Mouse (Mus musculus) intestine, postnatal 0 days (tissue): ENCODE measurements around the gene Arhgef39. TPM values are rescaled to one million over a fixed set of nuclear protein-coding genes. Genes with fewer than 3 reads are reported as not detected.

Source experiments
- ATAC-seq: fragments of 200-750 bp; cut with Nextera tagmentation; 2 replicates; pipeline ENCODE4 v1.8.0; 2017; ENCODE audit warnings: mild to moderate bottlenecking, moderate TSS enrichment, moderate library complexity
- H3K27ac ChIP-seq: fragments of 300-500 bp; sonication (generic); 2 replicates; pipeline ENCODE4 v1.5.1; 2014; ENCODE audit warnings: mild to moderate bottlenecking, low read depth, low read length, moderate library complexity
- H3K27me3 ChIP-seq: fragments of 300-500 bp; sonication (generic); replicated peaks from 2 replicates; pipeline ENCODE4 v1.6.1; 2014; ENCODE audit warnings: low read length, mixed read lengths; ENCODE audit not compliant: control insufficient read depth, insufficient read depth
- H3K36me3 ChIP-seq: fragments of 300-500 bp; sonication (generic); 2 replicates; pipeline ENCODE4 v1.6.1; 2014; ENCODE audit warnings: mild to moderate bottlenecking, moderate library complexity; ENCODE audit not compliant: control insufficient read depth, insufficient read depth
- H3K4me1 ChIP-seq: fragments of 300-500 bp; sonication (generic); replicated peaks from 2 replicates; pipeline ENCODE4 v1.6.1; 2014; ENCODE audit warnings: antibody characterized with exemption, low read length, mixed read lengths; ENCODE audit not compliant: control insufficient read depth, insufficient read depth
- H3K4me2 ChIP-seq: fragments of 300-500 bp; sonication (generic); replicated peaks from 2 replicates; pipeline ENCODE4 v1.6.1; 2014; ENCODE audit warnings: low read depth, mild to moderate bottlenecking, moderate library complexity
- H3K4me3 ChIP-seq: fragments of 300-500 bp; sonication (generic); 2 replicates; pipeline ENCODE4 v1.5.1; 2014; ENCODE audit warnings: low read depth, low read length
- H3K9ac ChIP-seq: fragments of 300-500 bp; sonication (generic); 2 replicates; pipeline ENCODE4 v1.6.1; 2014; ENCODE audit warnings: mild to moderate bottlenecking, low read depth, low read length
- H3K9me3 ChIP-seq: fragments of 300-500 bp; sonication (generic); 2 replicates; pipeline ENCODE4 v1.6.1; 2016; ENCODE audit warnings: mixed run types; ENCODE audit not compliant: control insufficient read depth
- CTCF ChIP-seq: sonication (generic); IDR thresholded peaks from 2 replicates; pipeline ENCODE4 v1.5.1; 2016; ENCODE audit warnings: low read depth, mild to moderate bottlenecking, control low read depth, antibody characterized with exemption, moderate library complexity
- WGBS: fragments of 180-500 bp; shearing (Covaris S2); extraction: QIAGEN DNeasy Blood & Tissue Kit; methylation state at CpG from one replicate; pipeline ENCODE4 v1.1.7; 2014; 5-methylcytosine and 5-hydroxymethylcytosine counted together
- polyA plus RNA-seq: library from polyadenylated mRNA; unstranded; fragments of >200 nt; fragmentation: Nextera tagmentation; extraction: Ambion mirVana; gene quantifications from 2 replicates; pipeline ENCODE4 v1.2.1, GENCODE M21; 2015

Arhgef39 gene
- polyA plus RNA-seq, 1 experiment from 2014 or later: 12.3 TPM

DNA sequence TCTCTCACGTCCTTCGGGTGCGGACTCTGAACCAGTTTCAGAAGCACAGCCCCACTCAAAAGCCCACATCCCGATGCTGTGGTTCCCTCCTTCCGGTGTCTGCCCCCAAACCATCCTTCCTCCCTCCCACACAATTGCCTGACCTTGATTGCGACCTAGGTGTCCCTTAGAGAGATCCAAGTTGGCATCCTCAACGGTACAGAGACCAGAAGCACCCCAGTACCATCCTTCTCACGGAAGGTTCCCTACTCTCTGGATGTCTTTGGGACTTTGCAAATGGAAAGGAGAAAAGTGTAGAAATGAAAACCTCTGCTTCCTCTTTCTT lies 21.0 kb downstream of the Arhgef39 start:
- no peak overlapping the region; the same call in 1 of the 2 replicates for H3K9ac ChIP-seq

GRCm38 (mm10) chr4:43477857-43478533 lies 21.5 kb downstream of the Arhgef39 start:
- Histone ChIP-seq H3K36me3 (no peaks in the 10 kb centered on the region), H3K27me3 (no peaks in the 10 kb centered on the region), H3K4me1 (peaks cover 3% of the 10 kb centered on the region; the same call in 1 of the 2 replicates), H3K27ac (no peak overlapping the region; the same call in 1 of the 2 replicates), H3K9ac (no peak overlapping the region; the same call in 1 of the 2 replicates), H3K4me3 (peak overlapping the region; percentile 24), H3K4me2 (peak overlapping the region; percentile 64), H3K9me3 (no peaks in the 10 kb centered on the region)
- ATAC-seq: peak; percentile 71
- 19% methylated on average over 11 of the region's 11 CpGs for WGBS
- peak; percentile 77 for TF ChIP-seq CTCF

More for the DNA sequence above, 21.0 kb downstream of the Arhgef39 start:
- peak overlapping the region; percentile 64 for H3K4me2 ChIP-seq
- TF ChIP-seq CTCF: no peak
- no peak for ATAC-seq
- H3K4me3 ChIP-seq: peak overlapping the region; percentile 24
- H3K9me3 ChIP-seq: no peaks in the 10 kb centered on the region
- WGBS: 46% methylated on average over 8 of the region's 8 CpGs
- no peak overlapping the region; the same call in 1 of the 2 replicates for H3K27ac ChIP-seq
- H3K36me3 ChIP-seq: no peaks in the 10 kb centered on the region
- no peaks in the 10 kb centered on the region for H3K27me3 ChIP-seq
- peaks cover 3% of the 10 kb centered on the region; the same call in 1 of the 2 replicates for H3K4me1 ChIP-seq

- Histone ChIP-seq H3K36me3 (no peaks in the 10 kb centered on the region), H3K27me3 (no peaks in the 10 kb centered on the region), H3K4me2 (no peak overlapping the region), H3K9me3 (no peaks in the 10 kb centered on the region), H3K9ac (no peak overlapping the region), H3K4me3 (no peak overlapping the region), H3K4me1 (peaks cover 3% of the 10 kb centered on the region; the same call in 1 of the 2 replicates), H3K27ac (no peak overlapping the region)
- 85% methylated on average over 6 of the region's 6 CpGs for WGBS
- TF ChIP-seq CTCF: peak; percentile 59
- ATAC-seq: no peak
Measured at GRCm38 (mm10) chr4:43476604-43477003, 22.9 kb downstream of the Arhgef39 start.

GRCm38 (mm10) chr4:43473636-43474035 lies 25.9 kb downstream of the Arhgef39 start:
- TF ChIP-seq CTCF: no peak
- no peak for ATAC-seq
- H3K27ac ChIP-seq: no peak overlapping the region
- no peaks in the 10 kb centered on the region for H3K36me3 ChIP-seq
- H3K9ac ChIP-seq: no peak overlapping the region
- 74% methylated on average over 1 of the region's 1 CpGs for WGBS
- no peaks in the 10 kb centered on the region for H3K9me3 ChIP-seq
- no peak overlapping the region for H3K4me3 ChIP-seq
- H3K4me1 ChIP-seq: peaks cover 3% of the 10 kb centered on the region; the same call in 1 of the 2 replicates
- no peaks in the 10 kb centered on the region for H3K27me3 ChIP-seq
- no peak overlapping the region for H3K4me2 ChIP-seq

- Histone ChIP-seq H3K4me3 (no peak overlapping the region), H3K9me3 (no peaks in the 10 kb centered on the region), H3K27ac (no peak overlapping the region), H3K9ac (no peak overlapping the region), H3K36me3 (no peaks in the 10 kb centered on the region), H3K4me2 (no peak overlapping the region), H3K27me3 (no peaks in the 10 kb centered on the region), H3K4me1 (no peaks in the 10 kb centered on the region)
- WGBS: 91% methylated on average over 10 of the region's 10 CpGs
- no peak for ATAC-seq
- TF ChIP-seq CTCF: no peak
Measured at GRCm38 (mm10) chr4:43470301-43470700, 29.2 kb downstream of the Arhgef39 start.

DNA sequence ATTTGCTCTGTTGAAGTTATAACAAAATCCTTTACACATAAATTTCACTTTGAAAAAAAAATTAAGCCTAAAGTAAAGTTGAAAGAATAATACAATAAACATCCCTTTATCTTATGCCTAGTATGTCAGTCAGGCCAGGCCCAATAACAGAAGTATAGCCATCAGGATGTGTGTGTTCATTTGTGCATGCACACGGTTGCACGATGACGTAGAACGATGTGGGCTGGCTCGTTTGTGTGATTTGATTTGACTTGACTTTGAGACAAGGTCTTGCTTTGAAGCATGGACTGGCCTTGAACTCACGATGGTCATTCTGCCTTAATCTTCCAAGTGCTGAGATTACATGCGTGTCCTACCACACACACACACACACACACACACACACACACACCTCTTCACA lies 32.6 kb downstream of the Arhgef39 start:
- Histone ChIP-seq H3K9me3 (no peaks in the 10 kb centered on the region), H3K27me3 (no peaks in the 10 kb centered on the region), H3K9ac (no peak overlapping the region), H3K36me3 (no peaks in the 10 kb centered on the region), H3K4me2 (no peak overlapping the region), H3K4me1 (no peaks in the 10 kb centered on the region), H3K4me3 (no peak overlapping the region), H3K27ac (no peak overlapping the region)
- TF ChIP-seq CTCF: no peak
- no peak for ATAC-seq
- 81% methylated on average over 7 of the region's 7 CpGs for WGBS

- 88% methylated on average over 6 of the region's 6 CpGs for WGBS
- Histone ChIP-seq H3K9me3 (no peaks in the 10 kb centered on the region), H3K4me1 (no peaks in the 10 kb centered on the region), H3K27ac (no peak overlapping the region), H3K36me3 (no peaks in the 10 kb centered on the region), H3K4me2 (no peak overlapping the region), H3K27me3 (no peaks in the 10 kb centered on the region), H3K9ac (no peak overlapping the region), H3K4me3 (no peak overlapping the region)
- no peak for TF ChIP-seq CTCF
- ATAC-seq: no peak
Measured at GRCm38 (mm10) chr4:43465935-43466334, 33.6 kb downstream of the Arhgef39 start.
